Mouse (Mus musculus): Measurements from ENCODE around the gene 6030408B16Rik. TPM values are rescaled to one million over a fixed set of nuclear protein-coding genes. Genes with fewer than 3 reads are reported as not detected.

6030408B16Rik gene
- polyA plus RNA-seq, 1 experiment from 2014 or later, result not detected

GRCm38 (mm10) chr15:101279430-101279999 lies 13.5 kb upstream of the 6030408B16Rik start:
- Histone ChIP-seq H3K36me3 (ENCODE audit: inconsistent target) (no peaks in the 10 kb centered on the region), H3K27ac (no peak overlapping the region), H3K4me3 (ENCODE audit: inconsistent target) (no peak overlapping the region), H3K79me2 (ENCODE audit: inconsistent target) (peaks cover 4% of the 10 kb centered on the region)
- 90% methylated on average over 12 of the region's 12 CpGs for WGBS (ENCODE audit: missing documents)

- WGBS (ENCODE audit: missing documents), result 65% methylated on average over 5 of the region's 5 CpGs
- peaks cover 33% of the 10 kb centered on the region for H3K79me2 ChIP-seq (ENCODE audit: inconsistent target)
- H3K27ac ChIP-seq, result no peak overlapping the region
- H3K36me3 ChIP-seq (ENCODE audit: inconsistent target), result peaks cover 9% of the 10 kb centered on the region
- no peak overlapping the region for H3K4me3 ChIP-seq (ENCODE audit: inconsistent target)
Observed at GRCm38 (mm10) chr15:101282471-101282870, 10.5 kb upstream of the 6030408B16Rik start.

GRCm38 (mm10) chr15:101283183-101283910 lies 9.7 kb upstream of the 6030408B16Rik start:
- 1% methylated on average over 26 of the region's 26 CpGs for WGBS (ENCODE audit: missing documents)
- H3K36me3 ChIP-seq (ENCODE audit: inconsistent target), result peaks cover 17% of the 10 kb centered on the region

GRCm38 (mm10) chr15:101283911-101284750 lies 8.9 kb upstream of the 6030408B16Rik start, which contains the start of gene Atg101:
Gene Atg101, plus strand, starts transcription at chr15:101284272.
- H3K79me2 ChIP-seq (ENCODE audit: inconsistent target), result peaks cover 48% of the 10 kb centered on the region
- WGBS (ENCODE audit: missing documents), result 2% methylated on average over 61 of the region's 61 CpGs
- peak within 1 kb of the TSS; percentile 84 for H3K27ac ChIP-seq
- H3K4me3 ChIP-seq (ENCODE audit: inconsistent target), result peak within 1 kb of the TSS; percentile 97
- peaks cover 24% of the 10 kb centered on the region for H3K36me3 ChIP-seq (ENCODE audit: inconsistent target)

More at GRCm38 (mm10) chr15:101283183-101283910, 9.7 kb upstream of the 6030408B16Rik start:
- H3K4me3 ChIP-seq (ENCODE audit: inconsistent target), result peak overlapping the region; percentile 97
- peak overlapping the region; percentile 84 for H3K27ac ChIP-seq
- H3K79me2 ChIP-seq (ENCODE audit: inconsistent target), result peaks cover 42% of the 10 kb centered on the region

GRCm38 (mm10) chr15:101286129-101286770 lies 6.8 kb upstream of the 6030408B16Rik start:
- Histone ChIP-seq H3K4me3 (ENCODE audit: inconsistent target) (no peak overlapping the region), H3K27ac (no peak overlapping the region), H3K79me2 (ENCODE audit: inconsistent target) (peaks cover 48% of the 10 kb centered on the region), H3K36me3 (ENCODE audit: inconsistent target) (peaks cover 45% of the 10 kb centered on the region)
- WGBS (ENCODE audit: missing documents), result 58% methylated on average over 9 of the region's 9 CpGs

- no peak overlapping the region for H3K27ac ChIP-seq
- peaks cover 48% of the 10 kb centered on the region for H3K79me2 ChIP-seq (ENCODE audit: inconsistent target)
- H3K36me3 ChIP-seq (ENCODE audit: inconsistent target), result peaks cover 50% of the 10 kb centered on the region
- WGBS (ENCODE audit: missing documents), result 90% methylated on average over 6 of the region's 6 CpGs
- no peak overlapping the region for H3K4me3 ChIP-seq (ENCODE audit: inconsistent target)
Observed at GRCm38 (mm10) chr15:101287361-101287760, 5.7 kb upstream of the 6030408B16Rik start.

- Histone ChIP-seq H3K79me2 (ENCODE audit: inconsistent target) (peaks cover 36% of the 10 kb centered on the region), H3K27ac (no peak overlapping the region), H3K36me3 (ENCODE audit: inconsistent target) (peaks cover 50% of the 10 kb centered on the region), H3K4me3 (ENCODE audit: inconsistent target) (no peak overlapping the region)
- WGBS (ENCODE audit: missing documents), result 97% methylated on average over 15 of the region's 15 CpGs
Observed at GRCm38 (mm10) chr15:101290354-101290753, 2.7 kb upstream of the 6030408B16Rik start.

- WGBS (ENCODE audit: missing documents), result 95% methylated on average over 3 of the region's 3 CpGs
- peaks cover 46% of the 10 kb centered on the region for H3K36me3 ChIP-seq (ENCODE audit: inconsistent target)
- H3K4me3 ChIP-seq (ENCODE audit: inconsistent target), result no peak overlapping the region
- H3K79me2 ChIP-seq (ENCODE audit: inconsistent target), result peaks cover 19% of the 10 kb centered on the region
- H3K27ac ChIP-seq, result no peak overlapping the region
Observed at GRCm38 (mm10) chr15:101292012-101292411, 1.0 kb upstream of the 6030408B16Rik start.

- Histone ChIP-seq H3K27ac (no peak overlapping the region), H3K4me3 (ENCODE audit: inconsistent target) (no peak overlapping the region), H3K79me2 (ENCODE audit: inconsistent target) (no peaks in the 10 kb centered on the region), H3K36me3 (ENCODE audit: inconsistent target) (peaks cover 25% of the 10 kb centered on the region)
- WGBS (ENCODE audit: missing documents), result 90% methylated on average over 16 of the region's 16 CpGs
Observed at GRCm38 (mm10) chr15:101294028-101294894, 1.2 kb downstream of the 6030408B16Rik start.

- Histone ChIP-seq H3K27ac (no peak overlapping the region), H3K36me3 (ENCODE audit: inconsistent target) (peaks cover 16% of the 10 kb centered on the region), H3K4me3 (ENCODE audit: inconsistent target) (no peak overlapping the region), H3K79me2 (ENCODE audit: inconsistent target) (no peaks in the 10 kb centered on the region)
- WGBS (ENCODE audit: missing documents), result 84% methylated on average over 7 of the region's 7 CpGs
Observed at GRCm38 (mm10) chr15:101295106-101295505, 2.1 kb downstream of the 6030408B16Rik start.

- Histone ChIP-seq H3K36me3 (ENCODE audit: inconsistent target) (peaks cover 11% of the 10 kb centered on the region; the same call in 1 of the 2 replicates), H3K4me3 (ENCODE audit: inconsistent target) (no peak overlapping the region), H3K79me2 (ENCODE audit: inconsistent target) (no peaks in the 10 kb centered on the region), H3K27ac (no peak overlapping the region)
- WGBS (ENCODE audit: missing documents), result 91% methylated on average over 9 of the region's 10 CpGs
Observed at GRCm38 (mm10) chr15:101295616-101296015, 2.6 kb downstream of the 6030408B16Rik start.

GRCm38 (mm10) chr15:101296091-101296490 lies 3.1 kb downstream of the 6030408B16Rik start:
- no peak overlapping the region for H3K4me3 ChIP-seq (ENCODE audit: inconsistent target)
- no peak overlapping the region for H3K27ac ChIP-seq
- no peaks in the 10 kb centered on the region for H3K79me2 ChIP-seq (ENCODE audit: inconsistent target)
- peaks cover 7% of the 10 kb centered on the region; the same call in 1 of the 2 replicates for H3K36me3 ChIP-seq (ENCODE audit: inconsistent target)
- 98% methylated on average over 11 of the region's 11 CpGs for WGBS (ENCODE audit: missing documents)

GRCm38 (mm10) chr15:101297988-101298387 lies 5.0 kb downstream of the 6030408B16Rik start:
- H3K4me3 ChIP-seq (ENCODE audit: inconsistent target), result no peak overlapping the region
- peak overlapping the region; percentile 81 for H3K27ac ChIP-seq
- H3K79me2 ChIP-seq (ENCODE audit: inconsistent target), result no peaks in the 10 kb centered on the region
- whole genome bisulfite sequencing (ENCODE audit: missing documents), result 6% methylated on average over 7 of the region's 7 CpGs
- no peaks in the 10 kb centered on the region for H3K36me3 ChIP-seq (ENCODE audit: inconsistent target)

Measured in macrophage (primary cell).